Mouse (Mus musculus) midbrain, postnatal 0 days (tissue): ENCODE measurements at regions not wholly inside any gene's neighbourhood (a gene's known extent, or its start where the extent isn't known, plus 50 kb on each side); places are given as distances from the start of the nearest gene placed in this dataset.

Experiments
- ATAC-seq: fragments of 200-750 bp; cut with Nextera tagmentation; 2 replicates; pipeline ENCODE4 v1.8.0; 2017; ENCODE audit warnings: moderate number of reproducible peaks, mild to moderate bottlenecking, moderate TSS enrichment, moderate library complexity; ENCODE audit not compliant: low FRiP score
- DNase-seq: peaks from one replicate; pipeline ENCODE4 v3.0.0-alpha.2; 2015; ENCODE audit warnings: low spot score
- H3K27ac ChIP-seq: fragments of 300-500 bp; sonication (generic); 2 replicates; pipeline ENCODE4 v1.5.1; 2014; ENCODE audit warnings: low read depth, mild to moderate bottlenecking, low read length, mixed read lengths
- H3K27me3 ChIP-seq: fragments of 300-500 bp; sonication (generic); 2 replicates; pipeline ENCODE4 v1.6.1; 2014; ENCODE audit warnings: low read length, control low read depth, mixed read lengths; ENCODE audit not compliant: insufficient read depth
- H3K36me3 ChIP-seq: fragments of 300-500 bp; sonication (generic); 2 replicates; pipeline ENCODE4 v1.6.1; 2014; ENCODE audit warnings: low read length, control low read depth, mixed read lengths; ENCODE audit not compliant: insufficient read depth
- H3K4me1 ChIP-seq: fragments of 300-500 bp; sonication (generic); 2 replicates; pipeline ENCODE4 v1.6.1; 2014; ENCODE audit warnings: mild to moderate bottlenecking, control low read depth, antibody characterized with exemption, low read length, mixed read lengths; ENCODE audit not compliant: insufficient read depth
- H3K4me2 ChIP-seq: fragments of 300-500 bp; sonication (generic); 2 replicates; pipeline ENCODE4 v1.6.1; 2014; ENCODE audit warnings: low read depth, mild to moderate bottlenecking, low read length, mixed read lengths; ENCODE audit not compliant: poor library complexity, severe bottlenecking
- H3K4me3 ChIP-seq: fragments of 300-500 bp; sonication (generic); 2 replicates; pipeline ENCODE4 v1.5.1; 2014; ENCODE audit warnings: low read depth, mild to moderate bottlenecking, low read length, moderate library complexity
- H3K9ac ChIP-seq: fragments of 300-500 bp; sonication (generic); replicated peaks from 2 replicates; pipeline ENCODE4 v1.6.1; 2014; ENCODE audit warnings: mild to moderate bottlenecking, low read length, moderate library complexity, mixed read lengths; ENCODE audit not compliant: poor library complexity, severe bottlenecking
- H3K9me3 ChIP-seq: fragments of 300-500 bp; sonication (generic); 2 replicates; pipeline ENCODE4 v1.6.1; 2016; ENCODE audit warnings: low read length, control low read depth
- CTCF ChIP-seq: IDR thresholded peaks from 2 replicates; pipeline ENCODE4 v1.5.1; 2016; ENCODE audit warnings: antibody characterized with exemption, mild to moderate bottlenecking
- WGBS: fragments of 180-500 bp; shearing (Covaris S2); extraction: QIAGEN DNeasy Blood & Tissue Kit; methylation state at CpG from one replicate; pipeline ENCODE4 v1.1.7; 2014; 5-methylcytosine and 5-hydroxymethylcytosine counted together

GRCm38 (mm10) chr8:128188321-128188720 lies 170.1 kb upstream of the Nrp1 start:
- whole genome bisulfite sequencing, result 88% methylated on average over 6 of the region's 6 CpGs
- H3K4me1 ChIP-seq, result no peaks in the 10 kb centered on the region
- H3K27me3 ChIP-seq, result no peaks in the 10 kb centered on the region
- H3K27ac ChIP-seq, result no peak overlapping the region
- H3K9me3 ChIP-seq, result no peaks in the 10 kb centered on the region
- H3K4me2 ChIP-seq, result no peak overlapping the region
- no peak for TF ChIP-seq CTCF
- no peak overlapping the region for H3K9ac ChIP-seq
- H3K36me3 ChIP-seq, result no peaks in the 10 kb centered on the region
- no peak overlapping the region for H3K4me3 ChIP-seq
- DNase-seq (no peak), ATAC-seq (no peak)

GRCm38 (mm10) chr8:128193293-128193887 lies 165.0 kb upstream of the Nrp1 start:
- Histone ChIP-seq H3K9ac (no peak overlapping the region), H3K27me3 (no peaks in the 10 kb centered on the region), H3K36me3 (no peaks in the 10 kb centered on the region), H3K27ac (no peak overlapping the region), H3K4me3 (no peak overlapping the region), H3K9me3 (no peaks in the 10 kb centered on the region), H3K4me2 (no peak overlapping the region), H3K4me1 (no peaks in the 10 kb centered on the region)
- ATAC-seq (no peak), DNase-seq (no peak)
- no peak for TF ChIP-seq CTCF
- WGBS, result 72% methylated on average over 3 of the region's 3 CpGs

- Histone ChIP-seq H3K36me3 (no peaks in the 10 kb centered on the region), H3K9me3 (no peaks in the 10 kb centered on the region), H3K9ac (no peak overlapping the region), H3K4me3 (no peak overlapping the region), H3K27me3 (no peaks in the 10 kb centered on the region), H3K4me1 (no peaks in the 10 kb centered on the region), H3K4me2 (no peak overlapping the region), H3K27ac (no peak overlapping the region)
- DNase-seq, result no peak
- no peak for ATAC-seq
- WGBS, result 84% methylated on average over 1 of the region's 1 CpGs
- TF ChIP-seq CTCF, result no peak
These were observed 157.6 kb upstream of the Nrp1 start for GRCm38 (mm10) chr8:128200815-128201214.

- WGBS, result 81% methylated on average over 4 of the region's 4 CpGs
- no peak for ATAC-seq
- Histone ChIP-seq H3K36me3 (no peaks in the 10 kb centered on the region), H3K9ac (no peak overlapping the region), H3K27ac (no peak overlapping the region), H3K27me3 (no peaks in the 10 kb centered on the region), H3K4me1 (no peaks in the 10 kb centered on the region), H3K9me3 (no peaks in the 10 kb centered on the region), H3K4me2 (no peak overlapping the region), H3K4me3 (no peak overlapping the region)
- DNase-seq, result no peak
- TF ChIP-seq CTCF, result no peak
These were observed 156.8 kb upstream of the Nrp1 start for GRCm38 (mm10) chr8:128201635-128202034.

GRCm38 (mm10) chr8:128202158-128202886 lies 156.1 kb upstream of the Nrp1 start:
- Histone ChIP-seq H3K4me1 (no peaks in the 10 kb centered on the region), H3K9me3 (no peaks in the 10 kb centered on the region), H3K36me3 (no peaks in the 10 kb centered on the region), H3K27me3 (no peaks in the 10 kb centered on the region), H3K9ac (no peak overlapping the region), H3K27ac (no peak overlapping the region), H3K4me2 (no peak overlapping the region), H3K4me3 (no peak overlapping the region)
- WGBS, result 81% methylated on average over 4 of the region's 4 CpGs
- TF ChIP-seq CTCF, result no peak
- DNase-seq (no peak), ATAC-seq (no peak)

DNA sequence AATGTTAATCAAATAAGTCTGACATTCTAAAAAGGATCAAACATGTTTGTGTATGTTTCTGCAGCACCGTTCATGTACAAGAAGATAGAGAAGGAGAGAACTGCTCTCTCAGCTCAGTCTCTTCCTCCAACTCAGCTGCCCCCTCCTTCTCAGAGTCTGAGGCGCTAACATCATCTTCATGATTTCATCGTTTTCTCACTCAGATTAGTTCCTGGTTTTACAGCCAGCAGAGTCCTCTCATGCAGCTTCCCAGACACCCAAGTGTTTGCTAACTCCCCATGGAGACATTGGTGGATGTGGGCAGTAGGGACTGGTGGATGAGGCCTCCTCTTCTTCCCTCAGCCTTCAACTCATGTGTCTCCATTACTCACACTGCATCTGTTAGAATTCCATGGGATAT lies 153.6 kb upstream of the Nrp1 start:
- Histone ChIP-seq H3K27ac (no peak overlapping the region), H3K36me3 (no peaks in the 10 kb centered on the region), H3K4me2 (no peak overlapping the region), H3K9me3 (no peaks in the 10 kb centered on the region), H3K4me1 (no peaks in the 10 kb centered on the region), H3K9ac (no peak overlapping the region), H3K27me3 (no peaks in the 10 kb centered on the region), H3K4me3 (no peak overlapping the region)
- ATAC-seq (no peak), DNase-seq (no peak)
- TF ChIP-seq CTCF, result no peak
- WGBS, result 83% methylated on average over 3 of the region's 3 CpGs
